Comparison of ENCODE assay signal across 28 mouse cellular contexts in genomic region chr6:71208691-71209090, GRCm38 (mm10). TPM values are rescaled to one million over a fixed set of nuclear protein-coding genes. Genes with fewer than 3 reads are reported as not detected.
A peak's percentile ranks its signal among the peaks of the same experiment; 100 is the strongest.
DNase-seq lines count a peak whose midpoint lies in the region.
"Had no signal": no experiment of that assay in that cellular context is flagged by ENCODE, and none has a peak within 500 bp of the region (broad histone marks: within the 10 kb centered on the region; RNA-seq: fewer than 3 reads in every experiment).

No protein-coding gene starts in this region.

- DNase-seq in heart, adult 11 months: peak; percentile 40
- DNase-seq in heart, adult 18-20 months: no peak
- peak; percentile 65 for DNase-seq in ES-CJ7 (ENCODE audit: low read depth, low spot score)
- DNase-seq in ZHBTc4 (ENCODE audit: low read depth, low spot score): peak; percentile 64
- no peak for DNase-seq in embryonic facial prominence, embryonic 10.5 days (ENCODE audit: low spot score)
- DNase-seq: adrenal gland, adult 2 months; adrenal gland, postnatal 10 days; adrenal gland, postnatal 25 days; B cell, adult 2 months; cerebellum, adult 11 months; cerebellum, adult 18-20 months; cerebellum, adult 8-10 months; cerebellum, adult 9-11 months; cerebellum, postnatal 14 days; cerebellum, postnatal 36 days; embryo, embryonic 11 days; forebrain, postnatal 0 days had no signal

- 83% methylated on average over 2 of the region's 2 CpGs for WGBS in embryonic facial prominence, embryonic 10.5 days

- no peaks in the 10 kb centered on the region for H3K9me3 ChIP-seq in embryonic facial prominence, embryonic 10.5 days
- H3K9me3 ChIP-seq: embryonic facial prominence, embryonic 12.5 days; forebrain, embryonic 13.5 days; forebrain, embryonic 15.5 days; G1E had no signal

- no peaks in the 10 kb centered on the region for H3K27me3 ChIP-seq in embryonic facial prominence, embryonic 10.5 days (replicated peaks; ENCODE audit: low read depth, poor library complexity, severe bottlenecking)
- H3K27me3 ChIP-seq: CH12.LX; embryonic facial prominence, embryonic 12.5 days; forebrain, embryonic 13.5 days; forebrain, embryonic 15.5 days; Patski had no signal

- no peak overlapping the region for H3K27ac ChIP-seq in embryonic facial prominence, embryonic 10.5 days (replicated peaks)
- H3K27ac ChIP-seq: embryonic facial prominence, embryonic 12.5 days; forebrain, embryonic 13.5 days; forebrain, embryonic 15.5 days had no signal

- no peaks in the 10 kb centered on the region; the same call in 1 of the 2 replicates for H3K4me1 ChIP-seq in embryonic facial prominence, embryonic 10.5 days
- H3K4me1 ChIP-seq: embryonic facial prominence, embryonic 12.5 days; forebrain, embryonic 13.5 days; forebrain, embryonic 15.5 days had no signal

- H3K4me3 ChIP-seq in embryonic facial prominence, embryonic 10.5 days: no peak overlapping the region
- H3K4me3 ChIP-seq: embryonic facial prominence, embryonic 12.5 days; forebrain, embryonic 13.5 days; forebrain, embryonic 15.5 days had no signal

- no peaks in the 10 kb centered on the region for H3K36me3 ChIP-seq in embryonic facial prominence, embryonic 10.5 days (replicated peaks)
- H3K36me3 ChIP-seq: embryonic facial prominence, embryonic 12.5 days; forebrain, embryonic 15.5 days; G1E had no signal

RNA-seq across cellular contexts. Expression of gene Fabp1, which starts 9.1 kb away (rescaled TPM):
- total RNA-seq in heart, adult 18-20 months (2021): not detected
- polyA plus RNA-seq in embryonic facial prominence, embryonic 10.5 days (2016; fragmentation: Nextera tagmentation; extraction: Ambion mirVana): not detected in 2 replicates
- total RNA-seq: adrenal gland, postnatal 25 days; CH12.LX; common myeloid progenitor, adult 5-6 weeks; forebrain, postnatal 0 days; G1E had no signal
- polyA plus RNA-seq: adrenal gland, adult 2 months; brain, embryonic 14.5 days; CD4-positive, CD25-positive, alpha-beta regulatory T cell, adult 4 months; embryonic facial prominence, embryonic 12.5 days; embryonic facial prominence, embryonic 14.5 days; forebrain, embryonic 11.5 days; forebrain, embryonic 13.5 days; forebrain, embryonic 15.5 days; forebrain, postnatal 0 days; G1E; Patski had no signal

Comparison
In these comparisons a context has a peak if more than half of its experiments do, and no peak if none do; other contexts are left out.
1. DNase-seq: peak in heart, adult 11 months (single experiment), ES-CJ7 (single experiment) and ZHBTc4 (single experiment); none in heart, adult 18-20 months (0 of 2) and embryonic facial prominence, embryonic 10.5 days (single experiment).